Mouse (Mus musculus): ENCODE results near the gene Hvcn1.

DNA sequence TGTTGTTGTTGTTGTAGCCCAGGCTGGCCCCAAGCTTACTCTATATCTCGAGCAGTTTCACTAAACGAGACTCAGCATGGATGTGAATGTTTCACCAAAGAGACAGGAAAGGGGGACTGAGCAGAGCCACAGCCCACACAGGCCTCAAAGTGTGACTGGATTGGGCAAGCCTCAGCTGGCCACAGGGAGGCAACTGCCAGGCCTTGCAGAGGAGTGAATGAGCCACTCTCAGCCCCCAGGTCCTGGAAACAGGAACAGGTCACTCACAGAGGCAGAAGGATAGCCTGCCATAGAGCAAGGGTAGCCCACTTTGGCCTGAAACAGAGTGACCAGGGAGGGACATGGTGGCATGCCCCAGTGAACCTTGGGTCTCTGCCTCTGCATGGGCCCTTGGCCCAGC is 2.4 kb upstream of the Hvcn1 start:
- TF ChIP-seq CTCF (IDR thresholded peaks at IDR 0.05; ENCODE audit: low read depth, low read length) (no peak), POLR2A (IDR thresholded peaks at IDR 0.05; ENCODE audit: borderline replicate concordance, low read depth, low read length) (no peak)
